Mouse (Mus musculus) forebrain, embryonic 16.5 days (tissue): ENCODE results near the gene Chchd10. TPM values are rescaled to one million over a fixed set of nuclear protein-coding genes. Genes with fewer than 3 reads are reported as not detected.
"Not testable (repeated sequence)": the region's sequence is repeated elsewhere in the genome, so short reads cannot be mapped to it uniquely, and the experiment has no call there.

ENCODE experiments used
- ATAC-seq: fragments of 200-750 bp; cut with Nextera tagmentation; 2 replicates; pipeline ENCODE4 v1.8.0; 2017; ENCODE audit warnings: mild to moderate bottlenecking, moderate library complexity
- H3K27ac ChIP-seq: fragments of 300-500 bp; sonication (generic); 2 replicates; pipeline ENCODE4 v1.5.1; 2014; ENCODE audit warnings: low read length, control low read depth
- H3K27me3 ChIP-seq: fragments of 300-500 bp; sonication (generic); replicated peaks from 2 replicates; pipeline ENCODE4 v1.6.1; 2014; ENCODE audit warnings: low read length; ENCODE audit not compliant: control insufficient read depth, insufficient read depth
- H3K36me3 ChIP-seq: fragments of 300-500 bp; sonication (generic); 2 replicates; pipeline ENCODE4 v1.6.1; 2014; ENCODE audit not compliant: control insufficient read depth, insufficient read depth
- H3K4me1 ChIP-seq: fragments of 300-500 bp; sonication (generic); replicated peaks from 2 replicates; pipeline ENCODE4 v1.6.1; 2014; ENCODE audit warnings: low read length; ENCODE audit not compliant: control insufficient read depth, insufficient read depth
- H3K4me2 ChIP-seq: fragments of 300-500 bp; sonication (generic); 2 replicates; pipeline ENCODE4 v1.6.1; 2014; ENCODE audit warnings: mild to moderate bottlenecking, low read length, control low read depth
- H3K4me3 ChIP-seq: fragments of 300-500 bp; sonication (generic); replicated peaks from 2 replicates; pipeline ENCODE4 v1.5.1; 2014; ENCODE audit warnings: mild to moderate bottlenecking, low read length, control low read depth
- H3K9ac ChIP-seq: fragments of 300-500 bp; sonication (generic); replicated peaks from 2 replicates; pipeline ENCODE4 v1.6.1; 2014; ENCODE audit warnings: low read depth, low read length, control low read depth
- H3K9me3 ChIP-seq: fragments of 300-500 bp; sonication (generic); 2 replicates; pipeline ENCODE4 v1.6.1; 2016; ENCODE audit warnings: low read length; ENCODE audit not compliant: control insufficient read depth
- WGBS: fragments of 180-500 bp; shearing (Covaris S2); extraction: QIAGEN DNeasy Blood & Tissue Kit; methylation state at CpG from one replicate; pipeline ENCODE4 v1.1.7; 2014; 5-methylcytosine and 5-hydroxymethylcytosine counted together
- polyA plus RNA-seq: library from polyadenylated mRNA; unstranded; fragments of >200 nt; fragmentation: Nextera tagmentation; extraction: Ambion mirVana; gene quantifications from 2 replicates; pipeline ENCODE4 v1.2.1, GENCODE M21; 2015

The Chchd10 gene
- 21.8 and 30.7 TPM in 2 replicates for polyA plus RNA-seq

- Histone ChIP-seq H3K9me3 (no peaks in the 10 kb centered on the region), H3K36me3 (no peaks in the 10 kb centered on the region), H3K4me2 (peak within 1 kb of the TSS; percentile 75), H3K4me1 (peaks cover 41% of the 10 kb centered on the region), H3K4me3 (peak within 1 kb of the TSS; percentile 48), H3K27ac (peak within 1 kb of the TSS; percentile 1; the same call in 1 of the 2 replicates), H3K27me3 (peaks cover 12% of the 10 kb centered on the region), H3K9ac (peak within 1 kb of the TSS; percentile 72)
- 32% methylated on average over 6 of the region's 6 CpGs for WGBS
- no peak for ATAC-seq
Measured at GRCm38 (mm10) chr10:75932891-75933290, at the start of gene Chchd10. Chchd10 (plus strand) TSS chr10:75933130.

- H3K4me2 ChIP-seq, result no peak overlapping the region
- H3K4me1 ChIP-seq, result peaks cover 16% of the 10 kb centered on the region
- WGBS, result under 1% methylated on average over 10 of the region's 10 CpGs
- H3K36me3 ChIP-seq, result no peaks in the 10 kb centered on the region
- H3K27ac ChIP-seq, result no peak overlapping the region
- no peaks in the 10 kb centered on the region for H3K27me3 ChIP-seq
- peak; percentile 70; the same call in 1 of the 2 replicates for ATAC-seq
- H3K4me3 ChIP-seq, result no peak overlapping the region
- no peaks in the 10 kb centered on the region for H3K9me3 ChIP-seq
- H3K9ac ChIP-seq, result no peak overlapping the region
Measured at GRCm38 (mm10) chr10:75883232-75883552, 49.7 kb upstream of the Chchd10 start.

- Histone ChIP-seq H3K4me3 (no peak overlapping the region), H3K27me3 (no peaks in the 10 kb centered on the region), H3K9ac (no peak overlapping the region), H3K36me3 (no peaks in the 10 kb centered on the region), H3K4me2 (no peak overlapping the region), H3K27ac (no peak overlapping the region), H3K4me1 (peaks cover 16% of the 10 kb centered on the region), H3K9me3 (no peaks in the 10 kb centered on the region)
- ATAC-seq, result no peak
- 95% methylated on average over 8 of the region's 8 CpGs for WGBS
Measured at GRCm38 (mm10) chr10:75884742-75885141, 48.2 kb upstream of the Chchd10 start.

GRCm38 (mm10) chr10:75887504-75887903, 45.4 kb upstream of the Chchd10 start:
- ATAC-seq, H3K9me3 ChIP-seq: not testable (repeated sequence)

GRCm38 (mm10) chr10:75889406-75890153, 43.4 kb upstream of the Chchd10 start:
- WGBS, result 65% methylated on average over 8 of the region's 8 CpGs
- Histone ChIP-seq H3K9me3 (no peaks in the 10 kb centered on the region), H3K36me3 (no peaks in the 10 kb centered on the region; the same call in 1 of the 2 replicates), H3K4me2 (no peak overlapping the region), H3K4me1 (peaks cover 10% of the 10 kb centered on the region), H3K27ac (no peak overlapping the region), H3K9ac (no peak overlapping the region; the same call in 1 of the 2 replicates), H3K27me3 (no peaks in the 10 kb centered on the region), H3K4me3 (no peak overlapping the region)
- no peak for ATAC-seq

More at GRCm38 (mm10) chr10:75887504-75887903, 45.4 kb upstream of the Chchd10 start:
- H3K9ac ChIP-seq, H3K4me1 ChIP-seq, H3K36me3 ChIP-seq, H3K4me2 ChIP-seq, H3K27ac ChIP-seq, H3K27me3 ChIP-seq, H3K4me3 ChIP-seq: not testable (repeated sequence)
- 92% methylated on average over 5 of the region's 5 CpGs for WGBS

GRCm38 (mm10) chr10:75893089-75893750, 39.7 kb upstream of the Chchd10 start, which contains the start of gene Derl3:
Derl3 (plus strand) TSS chr10:75893413.
- peak; percentile 99 for ATAC-seq
- under 1% methylated on average over 51 of the region's 51 CpGs for WGBS
- H3K27ac ChIP-seq, result no peak within 1 kb of the TSS
- peaks cover 10% of the 10 kb centered on the region for H3K4me1 ChIP-seq
- peak within 1 kb of the TSS; percentile 49 for H3K4me3 ChIP-seq
- peaks cover 20% of the 10 kb centered on the region for H3K36me3 ChIP-seq
- no peaks in the 10 kb centered on the region for H3K9me3 ChIP-seq
- H3K9ac ChIP-seq, result peak within 1 kb of the TSS; percentile 48
- no peaks in the 10 kb centered on the region for H3K27me3 ChIP-seq
- peak within 1 kb of the TSS; percentile 89 for H3K4me2 ChIP-seq

- no peak for ATAC-seq
- no peak overlapping the region for H3K27ac ChIP-seq
- H3K27me3 ChIP-seq, result no peaks in the 10 kb centered on the region
- H3K4me2 ChIP-seq, result no peak overlapping the region
- no peak overlapping the region for H3K9ac ChIP-seq
- H3K4me1 ChIP-seq, result peaks cover 10% of the 10 kb centered on the region
- no peak overlapping the region for H3K4me3 ChIP-seq
- H3K9me3 ChIP-seq, result no peaks in the 10 kb centered on the region
- 85% methylated on average over 6 of the region's 6 CpGs for WGBS
- H3K36me3 ChIP-seq, result peaks cover 25% of the 10 kb centered on the region
Measured at GRCm38 (mm10) chr10:75894601-75895000, 38.3 kb upstream of the Chchd10 start.

GRCm38 (mm10) chr10:75895730-75896129, 37.2 kb upstream of the Chchd10 start:
- H3K27ac ChIP-seq, result peak overlapping the region; percentile 24; the same call in 1 of the 2 replicates
- H3K9me3 ChIP-seq, result no peaks in the 10 kb centered on the region
- peaks cover 10% of the 10 kb centered on the region for H3K4me1 ChIP-seq
- peaks cover 29% of the 10 kb centered on the region for H3K36me3 ChIP-seq
- WGBS, result 90% methylated on average over 5 of the region's 5 CpGs
- no peak overlapping the region for H3K4me3 ChIP-seq
- no peak overlapping the region for H3K4me2 ChIP-seq
- no peaks in the 10 kb centered on the region for H3K27me3 ChIP-seq
- ATAC-seq, result no peak
- H3K9ac ChIP-seq, result no peak overlapping the region

GRCm38 (mm10) chr10:75896208-75896607, 36.7 kb upstream of the Chchd10 start:
- ATAC-seq, result no peak
- peak overlapping the region; percentile 24; the same call in 1 of the 2 replicates for H3K27ac ChIP-seq
- H3K9me3 ChIP-seq, result no peaks in the 10 kb centered on the region
- peaks cover 29% of the 10 kb centered on the region for H3K36me3 ChIP-seq
- H3K27me3 ChIP-seq, result no peaks in the 10 kb centered on the region
- H3K9ac ChIP-seq, result no peak overlapping the region
- H3K4me2 ChIP-seq, result no peak overlapping the region
- H3K4me3 ChIP-seq, result no peak overlapping the region
- H3K4me1 ChIP-seq, result peaks cover 10% of the 10 kb centered on the region
- WGBS, result 75% methylated on average over 1 of the region's 1 CpGs
